Mouse (Mus musculus) liver, adult (tissue): Measurements from ENCODE around the gene Creb5.

Source experiments
- GATA4 ChIP-seq: IDR thresholded peaks from 2 replicates; pipeline ENCODE4 v1.6.1; 2014; ENCODE audit warnings: mild to moderate bottlenecking, low read length; ENCODE audit not compliant: insufficient replicate concordance

The Creb5 gene

DNA sequence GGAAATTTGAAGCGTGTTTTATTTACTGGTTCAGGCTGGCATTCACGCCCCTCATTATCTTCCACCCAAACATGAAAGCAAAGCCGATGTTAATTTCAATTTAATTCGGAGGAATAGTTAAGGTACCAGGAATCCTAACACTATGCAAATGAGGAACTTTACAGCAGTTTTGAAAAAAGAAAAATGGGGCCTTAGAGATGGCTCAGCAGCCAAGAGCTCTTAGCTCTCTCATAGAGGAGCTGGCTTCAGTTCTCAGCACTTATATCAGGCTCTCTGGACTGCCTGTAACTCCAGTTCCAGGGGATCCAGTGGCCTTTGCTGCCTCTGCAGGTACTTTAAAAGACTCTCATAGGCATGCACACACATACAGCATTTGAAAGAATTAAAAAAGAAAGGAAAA lies 19.1 kb downstream of the Creb5 start:
- no peak for TF ChIP-seq GATA4

DNA sequence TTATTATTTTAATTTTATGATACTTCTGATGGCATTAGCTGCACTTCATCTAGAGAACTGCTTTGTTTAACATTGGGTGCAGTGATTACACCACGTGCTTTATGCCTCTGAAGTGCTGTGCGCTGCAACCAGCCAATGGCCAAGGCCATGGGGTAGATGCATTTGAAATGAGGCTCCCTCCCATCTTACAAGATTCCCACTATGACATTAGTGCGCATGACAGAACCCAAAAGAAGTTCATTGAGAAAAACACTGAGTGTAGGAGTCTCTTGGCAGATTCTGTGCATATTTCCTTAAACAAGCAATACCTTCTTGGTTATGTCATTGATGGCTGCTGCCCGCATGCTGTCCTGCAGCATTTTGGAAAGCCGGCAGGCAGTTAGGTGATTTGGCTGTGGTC lies 19.6 kb downstream of the Creb5 start:
- TF ChIP-seq GATA4 = no peak

- no peak for TF ChIP-seq GATA4
Measured at GRCm38 (mm10) chr6:53308684-53309083, 21.6 kb downstream of the Creb5 start.

GRCm38 (mm10) chr6:53313604-53314003 lies 26.5 kb downstream of the Creb5 start:
- TF ChIP-seq GATA4 = no peak

DNA sequence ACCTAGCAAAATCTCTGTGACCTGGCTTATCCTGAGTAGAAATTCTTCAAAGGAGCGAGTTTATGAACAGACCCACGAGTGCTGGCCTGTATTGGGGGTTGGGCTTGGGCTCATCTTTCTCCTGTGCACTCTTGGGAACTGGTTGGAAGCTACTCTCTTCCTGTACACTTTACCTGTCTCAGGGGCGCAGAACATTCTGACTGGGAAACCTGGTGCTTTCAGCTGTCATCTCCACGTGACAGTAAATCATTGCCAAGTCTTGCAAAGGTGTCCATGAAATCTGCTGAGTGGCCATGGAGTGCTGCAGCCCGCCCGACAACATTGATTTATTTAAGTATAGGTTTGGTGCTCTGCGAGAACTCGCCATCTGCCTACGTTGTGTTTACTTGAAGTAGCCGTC lies 27.1 kb downstream of the Creb5 start:
- TF ChIP-seq GATA4 = no peak

DNA sequence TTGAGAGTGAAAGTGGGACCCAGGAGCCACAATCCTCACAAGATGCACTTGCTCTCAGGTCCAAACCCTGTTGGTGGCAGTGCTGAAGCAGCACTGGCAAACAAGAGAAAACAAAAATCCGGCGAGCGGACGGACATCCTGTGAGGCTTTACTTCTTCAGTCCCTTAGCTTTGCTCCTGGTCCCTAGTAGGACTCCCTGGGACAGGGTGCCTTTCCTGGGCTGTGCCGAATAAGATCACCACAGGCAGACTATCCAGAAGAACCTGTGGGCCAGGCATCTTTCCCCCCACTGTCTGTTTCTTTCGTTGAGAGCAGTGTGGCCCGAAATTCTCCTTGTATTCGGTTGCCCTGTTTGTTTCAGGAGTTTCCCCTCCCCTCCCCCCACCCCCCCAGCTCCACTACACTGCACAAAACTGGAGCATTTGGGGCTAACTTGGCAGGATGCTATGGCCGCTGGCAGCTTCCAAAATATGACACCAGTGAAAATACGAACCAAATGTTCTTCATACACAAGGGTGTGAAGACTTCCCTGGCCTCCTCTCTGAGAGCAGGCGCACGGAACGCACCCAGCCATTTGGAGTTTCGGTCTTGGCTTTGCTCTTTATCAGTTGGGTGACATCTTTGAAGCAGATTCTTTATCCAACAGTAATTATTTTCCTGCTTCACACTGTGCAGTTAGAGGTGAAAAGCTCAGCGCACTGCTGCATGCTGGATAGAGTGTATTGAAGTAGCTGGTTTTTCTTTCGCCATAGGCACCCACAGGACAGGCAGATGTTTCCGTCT lies 32.7 kb downstream of the Creb5 start:
- no peak for TF ChIP-seq GATA4

- TF ChIP-seq GATA4 = no peak
Measured at GRCm38 (mm10) chr6:53337398-53337797, 50.3 kb downstream of the Creb5 start.

- TF ChIP-seq GATA4 = no peak
Measured at GRCm38 (mm10) chr6:53352311-53352960, 65.4 kb downstream of the Creb5 start.

GRCm38 (mm10) chr6:53356328-53356727 lies 69.3 kb downstream of the Creb5 start:
- no peak for TF ChIP-seq GATA4

DNA sequence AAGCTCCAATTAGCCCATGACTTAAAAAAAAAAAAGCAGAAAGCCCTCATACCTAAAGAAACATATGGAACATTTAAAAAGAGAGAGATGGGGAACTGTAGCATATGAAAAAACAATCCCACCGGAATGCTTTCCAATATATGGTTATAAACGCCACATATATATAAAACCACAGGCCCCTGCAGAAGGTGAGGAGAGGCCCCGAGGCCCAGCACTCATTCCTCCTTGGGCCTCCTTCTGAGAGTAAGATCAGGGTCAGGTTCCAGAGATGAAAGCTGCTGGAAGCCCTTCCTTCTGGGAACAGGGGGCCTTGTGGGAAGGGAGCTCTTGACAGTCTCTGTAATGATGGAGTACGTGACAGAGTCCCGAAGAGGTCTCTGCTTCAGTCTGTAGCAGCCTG lies 76.5 kb downstream of the Creb5 start:
- TF ChIP-seq GATA4 = no peak

- no peak for TF ChIP-seq GATA4
Measured at GRCm38 (mm10) chr6:53363981-53364391, 76.9 kb downstream of the Creb5 start.

DNA sequence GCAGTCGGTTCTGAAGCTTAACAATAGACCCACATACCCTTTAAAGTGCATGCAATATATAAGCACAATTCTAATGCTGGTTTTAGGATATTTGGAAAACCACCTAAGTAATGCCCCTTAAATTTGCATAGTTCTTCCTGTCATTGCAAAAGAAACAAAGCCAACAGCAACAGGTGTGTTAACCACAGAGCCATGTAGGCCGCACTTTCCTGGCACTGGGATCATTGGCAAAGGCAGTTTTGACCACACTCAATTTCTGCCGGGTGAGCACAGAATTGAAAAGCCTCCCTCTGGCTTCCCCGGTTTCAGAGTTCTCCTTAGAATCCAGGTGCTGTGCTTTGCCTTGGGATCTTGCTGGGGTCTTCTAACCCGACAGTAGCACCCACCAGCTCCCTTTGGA lies 82.1 kb downstream of the Creb5 start:
- TF ChIP-seq GATA4 = no peak

- TF ChIP-seq GATA4 = no peak
Measured at GRCm38 (mm10) chr6:53369928-53370327, 82.9 kb downstream of the Creb5 start.

- TF ChIP-seq GATA4 = no peak
Measured at GRCm38 (mm10) chr6:53371962-53372361, 84.9 kb downstream of the Creb5 start.

- no peak for TF ChIP-seq GATA4
Measured at GRCm38 (mm10) chr6:53374315-53374941, 87.4 kb downstream of the Creb5 start.

- TF ChIP-seq GATA4 = no peak
Measured at GRCm38 (mm10) chr6:53389277-53389676, 102.2 kb downstream of the Creb5 start.
